Mouse (Mus musculus) embryonic facial prominence, embryonic 15.5 days (tissue): ENCODE results near the gene Bmi1. TPM values are rescaled to one million over a fixed set of nuclear protein-coding genes. Genes with fewer than 3 reads are reported as not detected.
A peak's percentile ranks its signal among the peaks of the same experiment; 100 is the strongest.

Experiments
- ATAC-seq: fragments of 200-750 bp; cut with Nextera tagmentation; 2 replicates; pipeline ENCODE4 v1.8.0; 2017; ENCODE audit warnings: low read depth, moderate TSS enrichment; ENCODE audit not compliant: insufficient number of reproducible peaks, low FRiP score, low TSS enrichment
- H3K27ac ChIP-seq: fragments of 300-500 bp; sonication (generic); replicated peaks from 2 replicates; pipeline ENCODE4 v1.5.1; 2015; ENCODE audit warnings: mild to moderate bottlenecking, inconsistent platforms
- H3K27me3 ChIP-seq: fragments of 300-500 bp; sonication (generic); 2 replicates; pipeline ENCODE4 v1.6.1; 2015; ENCODE audit warnings: inconsistent platforms
- H3K36me3 ChIP-seq: fragments of 300-500 bp; sonication (generic); 2 replicates; pipeline ENCODE4 v1.6.1; 2015; ENCODE audit warnings: mild to moderate bottlenecking, inconsistent platforms
- H3K4me1 ChIP-seq: fragments of 300-500 bp; sonication (generic); 2 replicates; pipeline ENCODE4 v1.6.1; 2015; ENCODE audit warnings: inconsistent platforms
- H3K4me2 ChIP-seq: fragments of 300-500 bp; sonication (generic); replicated peaks from 2 replicates; pipeline ENCODE4 v1.6.1; 2015; ENCODE audit warnings: mild to moderate bottlenecking, inconsistent platforms
- H3K4me3 ChIP-seq: fragments of 300-500 bp; sonication (generic); replicated peaks from 2 replicates; pipeline ENCODE4 v1.5.1; 2015; ENCODE audit warnings: mild to moderate bottlenecking, inconsistent platforms
- H3K9ac ChIP-seq: fragments of 300-500 bp; sonication (generic); 2 replicates; pipeline ENCODE4 v1.6.1; 2015; ENCODE audit warnings: inconsistent platforms
- H3K9me3 ChIP-seq: fragments of 300-500 bp; sonication (generic); replicated peaks from 2 replicates; pipeline ENCODE4 v1.6.1; 2016; ENCODE audit warnings: inconsistent platforms
- WGBS: fragments of 180-500 bp; shearing (Covaris S2); methylation state at CpG from one replicate; pipeline ENCODE4 v1.1.7; 2015; 5-methylcytosine and 5-hydroxymethylcytosine counted together
- polyA plus RNA-seq: library from polyadenylated mRNA; unstranded; fragments of >200 nt; fragmentation: Nextera tagmentation; extraction: Ambion mirVana; gene quantifications from 2 replicates; pipeline ENCODE4 v1.2.1, GENCODE M21; 2015

Bmi1 gene
- polyA plus RNA-seq, 1 experiment from 2014 or later: 22.7 TPM

- WGBS: 9% methylated on average over 6 of the region's 6 CpGs
- peak overlapping the region; percentile 80 for H3K4me2 ChIP-seq
- ATAC-seq: no peak
- no peak overlapping the region for H3K27ac ChIP-seq
- peak overlapping the region; percentile 44 for H3K4me3 ChIP-seq
- H3K36me3 ChIP-seq: peaks cover 6% of the 10 kb centered on the region; the same call in 1 of the 2 replicates
- H3K9me3 ChIP-seq: no peaks in the 10 kb centered on the region
- H3K27me3 ChIP-seq: peaks cover 66% of the 10 kb centered on the region
- H3K9ac ChIP-seq: no peak overlapping the region
- peaks cover 25% of the 10 kb centered on the region for H3K4me1 ChIP-seq
These were observed 11.5 kb downstream of the Bmi1 start for GRCm38 (mm10) chr2:18688286-18688685.

GRCm38 (mm10) chr2:18688708-18689063, 11.9 kb downstream of the Bmi1 start:
- H3K4me3 ChIP-seq: peak overlapping the region; percentile 44
- no peak overlapping the region for H3K27ac ChIP-seq
- H3K4me1 ChIP-seq: peaks cover 27% of the 10 kb centered on the region
- H3K4me2 ChIP-seq: peak overlapping the region; percentile 80
- peaks cover 6% of the 10 kb centered on the region; the same call in 1 of the 2 replicates for H3K36me3 ChIP-seq
- H3K9me3 ChIP-seq: no peaks in the 10 kb centered on the region
- H3K27me3 ChIP-seq: peaks cover 66% of the 10 kb centered on the region
- no peak overlapping the region for H3K9ac ChIP-seq
- ATAC-seq: peak; percentile 53; the same call in 1 of the 2 replicates
- under 1% methylated on average over 45 of the region's 45 CpGs for WGBS

GRCm38 (mm10) chr2:18689064-18689921, 12.5 kb downstream of the Bmi1 start:
- Histone ChIP-seq H3K36me3 (peaks cover 2% of the 10 kb centered on the region; the same call in 1 of the 2 replicates), H3K27me3 (peaks cover 65% of the 10 kb centered on the region), H3K9ac (no peak overlapping the region), H3K4me3 (peak overlapping the region; percentile 44), H3K4me1 (peaks cover 29% of the 10 kb centered on the region), H3K4me2 (peak overlapping the region; percentile 80), H3K27ac (no peak overlapping the region), H3K9me3 (no peaks in the 10 kb centered on the region)
- WGBS: under 1% methylated on average over 51 of the region's 51 CpGs
- ATAC-seq: peak; percentile 25; the same call in 1 of the 2 replicates

- H3K36me3 ChIP-seq: no peaks in the 10 kb centered on the region
- H3K27ac ChIP-seq: no peak overlapping the region
- H3K9ac ChIP-seq: peak overlapping the region; percentile 18
- peaks cover 73% of the 10 kb centered on the region for H3K27me3 ChIP-seq
- peak overlapping the region; percentile 80 for H3K4me2 ChIP-seq
- H3K9me3 ChIP-seq: no peaks in the 10 kb centered on the region
- ATAC-seq: peak; percentile 44
- H3K4me1 ChIP-seq: peaks cover 37% of the 10 kb centered on the region
- under 1% methylated on average over 57 of the region's 58 CpGs for WGBS
- peak overlapping the region; percentile 44 for H3K4me3 ChIP-seq
These were observed 13.4 kb downstream of the Bmi1 start for GRCm38 (mm10) chr2:18690055-18690691.

GRCm38 (mm10) chr2:18690756-18691155, 13.9 kb downstream of the Bmi1 start:
- Histone ChIP-seq H3K36me3 (no peaks in the 10 kb centered on the region), H3K27ac (no peak overlapping the region), H3K9ac (no peak overlapping the region), H3K9me3 (no peaks in the 10 kb centered on the region), H3K4me1 (peaks cover 37% of the 10 kb centered on the region), H3K4me3 (peak overlapping the region; percentile 44), H3K4me2 (peak overlapping the region; percentile 80), H3K27me3 (peaks cover 79% of the 10 kb centered on the region)
- 4% methylated on average over 9 of the region's 9 CpGs for WGBS
- no peak for ATAC-seq

GRCm38 (mm10) chr2:18692031-18692430, 15.2 kb downstream of the Bmi1 start:
- no peaks in the 10 kb centered on the region for H3K36me3 ChIP-seq
- H3K27me3 ChIP-seq: peaks cover 77% of the 10 kb centered on the region
- H3K9me3 ChIP-seq: no peaks in the 10 kb centered on the region
- H3K4me1 ChIP-seq: peaks cover 37% of the 10 kb centered on the region
- no peak overlapping the region for H3K4me3 ChIP-seq
- H3K4me2 ChIP-seq: no peak overlapping the region
- no peak overlapping the region for H3K9ac ChIP-seq
- no peak overlapping the region for H3K27ac ChIP-seq
- no peak for ATAC-seq

- Histone ChIP-seq H3K9ac (no peak overlapping the region), H3K27me3 (peaks cover 73% of the 10 kb centered on the region), H3K4me3 (no peak overlapping the region), H3K4me1 (peaks cover 37% of the 10 kb centered on the region), H3K27ac (no peak overlapping the region), H3K9me3 (no peaks in the 10 kb centered on the region), H3K4me2 (no peak overlapping the region), H3K36me3 (no peaks in the 10 kb centered on the region)
- no peak for ATAC-seq
- 0% methylated on average over 1 of the region's 1 CpGs for WGBS
These were observed 15.7 kb downstream of the Bmi1 start for GRCm38 (mm10) chr2:18692548-18692947.

- 1% methylated on average over 5 of the region's 5 CpGs for WGBS
- no peak for ATAC-seq
- Histone ChIP-seq H3K4me3 (peak overlapping the region; percentile 73), H3K36me3 (no peaks in the 10 kb centered on the region), H3K27me3 (peaks cover 74% of the 10 kb centered on the region), H3K9ac (no peak overlapping the region), H3K4me1 (peaks cover 36% of the 10 kb centered on the region), H3K27ac (no peak overlapping the region), H3K4me2 (peak overlapping the region; percentile 96), H3K9me3 (no peaks in the 10 kb centered on the region)
These were observed 16.7 kb downstream of the Bmi1 start for GRCm38 (mm10) chr2:18693491-18693870.

- Histone ChIP-seq H3K4me1 (peaks cover 36% of the 10 kb centered on the region), H3K4me2 (peak within 1 kb of the TSS; percentile 96), H3K4me3 (peak within 1 kb of the TSS; percentile 73), H3K36me3 (no peaks in the 10 kb centered on the region), H3K9ac (peak within 1 kb of the TSS; percentile 83), H3K9me3 (no peaks in the 10 kb centered on the region), H3K27me3 (peaks cover 74% of the 10 kb centered on the region), H3K27ac (peak within 1 kb of the TSS; percentile 59)
- under 1% methylated on average over 60 of the region's 61 CpGs for WGBS
- peak; percentile 69 for ATAC-seq
These were observed 17.2 kb downstream of the Bmi1 start, which contains the start of gene Spag6 for GRCm38 (mm10) chr2:18693871-18694610. TSS of gene Spag6 (plus strand) at chr2:18694032.

GRCm38 (mm10) chr2:18694611-18694950, 17.8 kb downstream of the Bmi1 start:
- H3K27me3 ChIP-seq: peaks cover 74% of the 10 kb centered on the region
- H3K4me1 ChIP-seq: peaks cover 34% of the 10 kb centered on the region
- peak overlapping the region; percentile 83 for H3K9ac ChIP-seq
- no peak overlapping the region for H3K27ac ChIP-seq
- H3K4me2 ChIP-seq: peak overlapping the region; percentile 96
- peak overlapping the region; percentile 73 for H3K4me3 ChIP-seq
- peak; percentile 49; the same call in 1 of the 2 replicates for ATAC-seq
- WGBS: 1% methylated on average over 18 of the region's 20 CpGs
- no peaks in the 10 kb centered on the region for H3K9me3 ChIP-seq
- H3K36me3 ChIP-seq: no peaks in the 10 kb centered on the region

GRCm38 (mm10) chr2:18695163-18695562, 18.3 kb downstream of the Bmi1 start:
- Histone ChIP-seq H3K27me3 (peaks cover 74% of the 10 kb centered on the region), H3K9ac (no peak overlapping the region), H3K4me2 (peak overlapping the region; percentile 96; the same call in 1 of the 2 replicates), H3K4me1 (peaks cover 28% of the 10 kb centered on the region), H3K27ac (no peak overlapping the region), H3K9me3 (no peaks in the 10 kb centered on the region), H3K4me3 (peak overlapping the region; percentile 73; the same call in 1 of the 2 replicates), H3K36me3 (no peaks in the 10 kb centered on the region)
- WGBS: 6% methylated on average over 8 of the region's 8 CpGs
- ATAC-seq: no peak
